Mouse (Mus musculus) liver, postnatal 0 days (tissue): Measurements from ENCODE around the gene Bex4.

Source experiments
- CTCF ChIP-seq: sonication (generic); IDR thresholded peaks from 2 replicates; pipeline ENCODE4 v1.5.1; 2016; ENCODE audit warnings: antibody characterized with exemption, low read depth
- EP300 ChIP-seq: IDR thresholded peaks from 2 replicates; pipeline ENCODE4 v1.6.1; 2016; ENCODE audit warnings: antibody characterized with exemption, low read depth, mild to moderate bottlenecking

DNA sequence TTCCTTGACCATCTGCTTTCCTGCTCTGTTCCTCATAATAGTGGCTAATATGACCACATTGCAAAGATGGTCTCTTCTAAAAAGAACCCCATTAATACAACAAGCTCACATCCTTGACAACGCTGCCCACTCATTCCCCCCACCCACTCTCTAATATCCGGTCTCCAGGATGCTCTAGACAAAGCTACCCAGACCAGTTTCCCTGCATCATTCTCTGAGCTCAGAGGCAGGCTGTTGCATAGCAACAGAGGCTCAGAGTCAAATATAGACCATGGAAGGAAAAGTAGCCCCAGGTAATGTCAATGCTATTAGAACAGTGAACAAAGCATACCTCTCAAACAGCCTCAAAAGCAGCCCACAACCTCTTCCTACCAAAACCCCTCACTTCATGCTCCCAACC, 44.4 kb upstream of the Bex4 start:
- TF ChIP-seq EP300 (no peak), CTCF (no peak)
